Mouse (Mus musculus): ENCODE measurements around the gene Olfr787. TPM values are rescaled to one million over a fixed set of nuclear protein-coding genes. Genes with fewer than 3 reads are reported as not detected.

The Olfr787 gene
- polyA plus RNA-seq, 1 experiment from 2014 or later, result not detected

Other genes starting within 250 kb of the Olfr787 start
- not detected in 2 replicates for gene Olfr774, start 225.7 kb upstream of the Olfr787 start, polyA plus RNA-seq (2014; fragmentation: Nextera tagmentation; extraction: Ambion mirVana)
- gene Olfr775, start 213.4 kb upstream of the Olfr787 start, polyA plus RNA-seq (2014; fragmentation: Nextera tagmentation; extraction: Ambion mirVana), result not detected in 2 replicates
- not detected in 2 replicates for gene Olfr776, start 202.7 kb upstream of the Olfr787 start, polyA plus RNA-seq (2014; fragmentation: Nextera tagmentation; extraction: Ambion mirVana)
- not detected in 2 replicates for gene Olfr777, start 190.4 kb upstream of the Olfr787 start, polyA plus RNA-seq (2014; fragmentation: Nextera tagmentation; extraction: Ambion mirVana)
- not detected in 2 replicates for gene Olfr780, start 143.7 kb upstream of the Olfr787 start, polyA plus RNA-seq (2014; fragmentation: Nextera tagmentation; extraction: Ambion mirVana)
- not detected in 2 replicates for gene Olfr781, start 133.0 kb upstream of the Olfr787 start, polyA plus RNA-seq (2014; fragmentation: Nextera tagmentation; extraction: Ambion mirVana)
- not detected in 2 replicates for gene Olfr782, start 113.0 kb upstream of the Olfr787 start, polyA plus RNA-seq (2014; fragmentation: Nextera tagmentation; extraction: Ambion mirVana)
- 0.11 and 0.22 TPM in 2 replicates for gene Olfr784, start 77.8 kb upstream of the Olfr787 start, polyA plus RNA-seq (2014; fragmentation: Nextera tagmentation; extraction: Ambion mirVana)
- gene Olfr785, start 56.4 kb upstream of the Olfr787 start, polyA plus RNA-seq (2014; fragmentation: Nextera tagmentation; extraction: Ambion mirVana), result not detected in 2 replicates
- gene Olfr786, start 34.6 kb upstream of the Olfr787 start, polyA plus RNA-seq (2014; fragmentation: Nextera tagmentation; extraction: Ambion mirVana), result 0.15 TPM in 1 of 2 replicates, not detected in the other
- gene Olfr788, start 9.1 kb downstream of the Olfr787 start, polyA plus RNA-seq (2014; fragmentation: Nextera tagmentation; extraction: Ambion mirVana), result 0.07 TPM in 1 of 2 replicates, not detected in the other
- gene Olfr789, start 22.9 kb downstream of the Olfr787 start, polyA plus RNA-seq (2014; fragmentation: Nextera tagmentation; extraction: Ambion mirVana), result not detected in 2 replicates
- not detected in 2 replicates for gene Olfr790, start 36.6 kb downstream of the Olfr787 start, polyA plus RNA-seq (2014; fragmentation: Nextera tagmentation; extraction: Ambion mirVana)
- gene Olfr791, start 59.9 kb downstream of the Olfr787 start, polyA plus RNA-seq (2014; fragmentation: Nextera tagmentation; extraction: Ambion mirVana), result not detected in 2 replicates
- not detected in 2 replicates for gene Olfr792, start 77.3 kb downstream of the Olfr787 start, polyA plus RNA-seq (2014; fragmentation: Nextera tagmentation; extraction: Ambion mirVana)
- gene Olfr794, start 105.8 kb downstream of the Olfr787 start, polyA plus RNA-seq (2014; fragmentation: Nextera tagmentation; extraction: Ambion mirVana), result not detected in 2 replicates
- gene Olfr796, start 150.7 kb downstream of the Olfr787 start, polyA plus RNA-seq (2014; fragmentation: Nextera tagmentation; extraction: Ambion mirVana), result not detected in 2 replicates
- gene Olfr798, start 166.1 kb downstream of the Olfr787 start, polyA plus RNA-seq (2014; fragmentation: Nextera tagmentation; extraction: Ambion mirVana), result not detected in 2 replicates
- not detected in 2 replicates for gene Olfr799, start 175.6 kb downstream of the Olfr787 start, polyA plus RNA-seq (2014; fragmentation: Nextera tagmentation; extraction: Ambion mirVana)
- gene Olfr800, start 195.8 kb downstream of the Olfr787 start, polyA plus RNA-seq (2014; fragmentation: Nextera tagmentation; extraction: Ambion mirVana), result not detected in 2 replicates
- not detected in 2 replicates for gene Olfr801, start 212.0 kb downstream of the Olfr787 start, polyA plus RNA-seq (2014; fragmentation: Nextera tagmentation; extraction: Ambion mirVana)
- gene Olfr802, start 226.3 kb downstream of the Olfr787 start, polyA plus RNA-seq (2014; fragmentation: Nextera tagmentation; extraction: Ambion mirVana), result 0.07 TPM in 1 of 2 replicates, not detected in the other
- gene Olfr803, start 232.4 kb downstream of the Olfr787 start, polyA plus RNA-seq (2014; fragmentation: Nextera tagmentation; extraction: Ambion mirVana), result not detected in 2 replicates
- not detected in 2 replicates for gene Olfr804, start 241.3 kb downstream of the Olfr787 start, polyA plus RNA-seq (2014; fragmentation: Nextera tagmentation; extraction: Ambion mirVana)